Mouse (Mus musculus) stomach, embryonic 14.5 days (tissue): Measurements from ENCODE around the gene Prickle1. TPM values are rescaled to one million over a fixed set of nuclear protein-coding genes. Genes with fewer than 3 reads are reported as not detected.

Experiments
- ATAC-seq: fragments of 200-750 bp; cut with Nextera tagmentation; 2 replicates; pipeline ENCODE4 v1.8.0; 2017; ENCODE audit warnings: low read depth, moderate TSS enrichment; ENCODE audit not compliant: insufficient number of reproducible peaks, insufficient read depth, low FRiP score
- H3K27ac ChIP-seq: fragments of 300-500 bp; sonication (generic); 2 replicates; pipeline ENCODE4 v1.5.1; 2014; ENCODE audit warnings: mild to moderate bottlenecking, low read length, moderate library complexity, mixed read lengths
- H3K27me3 ChIP-seq: fragments of 300-500 bp; sonication (generic); 2 replicates; pipeline ENCODE4 v1.6.1; 2014; ENCODE audit warnings: low read length, control low read depth, mixed read lengths; ENCODE audit not compliant: control insufficient read depth, insufficient read depth
- H3K36me3 ChIP-seq: fragments of 300-500 bp; sonication (generic); 2 replicates; pipeline ENCODE4 v1.6.1; 2014; ENCODE audit warnings: mild to moderate bottlenecking, control low read depth, low read length, moderate library complexity, mixed read lengths; ENCODE audit not compliant: control insufficient read depth, insufficient read depth
- H3K4me1 ChIP-seq: fragments of 300-500 bp; sonication (generic); 2 replicates; pipeline ENCODE4 v1.6.1; 2014; ENCODE audit warnings: low read length, control low read depth, mixed read lengths; ENCODE audit not compliant: control insufficient read depth, insufficient read depth
- H3K4me2 ChIP-seq: fragments of 300-500 bp; sonication (generic); replicated peaks from 2 replicates; pipeline ENCODE4 v1.6.1; 2014; ENCODE audit warnings: low read depth, low read length, control low read depth
- H3K4me3 ChIP-seq: fragments of 300-500 bp; sonication (generic); 2 replicates; pipeline ENCODE4 v1.5.1; 2014; ENCODE audit warnings: low read depth, low read length, control low read depth
- H3K9ac ChIP-seq: fragments of 300-500 bp; sonication (generic); replicated peaks from 2 replicates; pipeline ENCODE4 v1.6.1; 2014; ENCODE audit warnings: low read depth, mild to moderate bottlenecking, control low read depth, low read length, moderate library complexity, mixed read lengths
- H3K9me3 ChIP-seq: fragments of 300-500 bp; sonication (generic); 2 replicates; pipeline ENCODE4 v1.6.1; 2016; ENCODE audit warnings: low read depth, low read length, control low read depth; ENCODE audit not compliant: control insufficient read depth
- WGBS: fragments of 180-500 bp; shearing (Covaris S2); extraction: QIAGEN DNeasy Blood & Tissue Kit; methylation state at CpG from one replicate; pipeline ENCODE4 v1.1.7; 2014; 5-methylcytosine and 5-hydroxymethylcytosine counted together
- polyA plus RNA-seq: library from polyadenylated mRNA; unstranded; fragments of >200 nt; fragmentation: Nextera tagmentation; extraction: Ambion mirVana; gene quantifications from 2 replicates; pipeline ENCODE4 v1.2.1, GENCODE M21; 2014

The Prickle1 gene
- polyA plus RNA-seq, 1 experiment from 2014 or later = 23.6 TPM

DNA sequence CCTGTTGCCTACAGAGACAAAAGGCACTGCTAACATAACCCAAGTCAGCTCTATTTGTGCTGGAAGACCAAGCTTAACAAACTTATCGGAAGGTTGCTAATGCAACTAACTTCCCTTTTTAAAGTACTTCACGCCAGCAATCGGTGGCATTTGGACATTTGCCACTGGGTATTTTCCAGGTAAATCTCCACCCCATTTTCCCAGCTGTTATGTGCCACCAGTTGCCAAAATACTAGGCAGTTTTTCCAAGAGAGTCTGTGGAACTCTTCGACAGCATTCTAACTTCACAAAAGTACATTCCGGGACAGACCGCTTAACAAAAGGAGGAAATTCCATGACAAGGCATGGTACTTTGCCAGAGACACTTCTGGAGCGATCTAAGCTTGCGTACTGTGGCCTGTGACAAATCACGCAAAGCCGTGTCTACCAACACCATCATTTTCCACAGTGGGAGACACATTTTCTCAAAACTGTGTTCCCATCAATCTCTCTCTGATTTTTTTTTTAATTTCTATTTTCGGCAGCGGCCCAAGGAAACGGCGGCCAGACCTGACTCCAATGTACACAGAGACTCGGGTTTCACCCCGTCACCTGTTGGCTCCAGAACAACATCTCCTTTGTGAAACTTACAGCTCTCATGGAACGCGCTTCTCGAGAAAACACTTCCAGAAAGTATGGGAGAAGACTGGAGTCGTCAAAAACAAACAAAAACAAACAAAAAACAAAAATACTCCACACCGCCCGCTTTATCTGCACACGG lies 77.4 kb downstream of the Prickle1 start:
- Histone ChIP-seq H3K9ac (peak overlapping the region; percentile 70; the same call in 1 of the 2 replicates), H3K9me3 (no peaks in the 10 kb centered on the region), H3K4me1 (peaks cover 23% of the 10 kb centered on the region; the same call in 1 of the 2 replicates), H3K4me3 (peak overlapping the region; percentile 78), H3K27ac (peak overlapping the region; percentile 89), H3K4me2 (peak overlapping the region; percentile 92), H3K27me3 (no peaks in the 10 kb centered on the region), H3K36me3 (no peaks in the 10 kb centered on the region)
- ATAC-seq = peak; percentile 38; the same call in 1 of the 2 replicates
- 2% methylated on average over 23 of the region's 23 CpGs for WGBS

DNA sequence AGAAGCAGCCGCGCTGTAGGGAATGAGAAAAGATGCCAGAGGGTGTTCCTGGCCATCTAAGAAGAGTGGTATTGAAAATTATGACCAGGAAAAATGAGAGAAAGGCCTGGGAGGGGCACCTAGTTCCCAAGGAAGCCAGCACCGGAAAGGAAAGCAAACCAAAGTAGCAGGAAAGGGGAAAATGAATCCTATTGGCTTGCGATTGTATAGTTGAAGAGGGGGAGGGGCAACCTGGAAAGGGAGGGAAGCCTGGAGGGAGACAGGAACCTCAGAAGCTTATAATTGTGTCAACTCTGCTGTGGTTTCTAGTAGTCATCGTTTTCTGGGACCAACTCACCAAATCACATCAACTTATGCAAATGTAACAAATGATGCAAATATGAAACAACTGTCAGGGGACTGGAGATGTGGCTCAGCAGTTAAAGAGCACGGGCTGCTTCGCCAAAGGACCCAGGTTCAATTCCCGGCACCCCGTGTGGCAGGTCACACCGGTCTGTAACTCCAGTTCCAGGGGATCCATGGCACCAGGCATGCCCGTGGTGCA lies 78.6 kb downstream of the Prickle1 start:
- H3K4me2 ChIP-seq = no peak overlapping the region
- H3K27ac ChIP-seq = no peak overlapping the region; the same call in 1 of the 2 replicates
- WGBS = 79% methylated on average over 11 of the region's 11 CpGs
- H3K9me3 ChIP-seq = no peaks in the 10 kb centered on the region
- H3K27me3 ChIP-seq = no peaks in the 10 kb centered on the region
- H3K36me3 ChIP-seq = no peaks in the 10 kb centered on the region
- no peak for ATAC-seq
- peaks cover 29% of the 10 kb centered on the region; the same call in 1 of the 2 replicates for H3K4me1 ChIP-seq
- no peak overlapping the region for H3K4me3 ChIP-seq
- H3K9ac ChIP-seq = no peak overlapping the region

GRCm38 (mm10) chr15:93515316-93515715 lies 80.4 kb downstream of the Prickle1 start:
- H3K9me3 ChIP-seq = no peaks in the 10 kb centered on the region
- no peak overlapping the region for H3K9ac ChIP-seq
- H3K4me2 ChIP-seq = no peak overlapping the region
- H3K27ac ChIP-seq = no peak overlapping the region
- H3K27me3 ChIP-seq = no peaks in the 10 kb centered on the region
- no peak overlapping the region for H3K4me3 ChIP-seq
- H3K4me1 ChIP-seq = peaks cover 25% of the 10 kb centered on the region; the same call in 1 of the 2 replicates
- 69% methylated on average over 9 of the region's 9 CpGs for WGBS
- no peak for ATAC-seq
- H3K36me3 ChIP-seq = no peaks in the 10 kb centered on the region; the same call in 1 of the 2 replicates

DNA sequence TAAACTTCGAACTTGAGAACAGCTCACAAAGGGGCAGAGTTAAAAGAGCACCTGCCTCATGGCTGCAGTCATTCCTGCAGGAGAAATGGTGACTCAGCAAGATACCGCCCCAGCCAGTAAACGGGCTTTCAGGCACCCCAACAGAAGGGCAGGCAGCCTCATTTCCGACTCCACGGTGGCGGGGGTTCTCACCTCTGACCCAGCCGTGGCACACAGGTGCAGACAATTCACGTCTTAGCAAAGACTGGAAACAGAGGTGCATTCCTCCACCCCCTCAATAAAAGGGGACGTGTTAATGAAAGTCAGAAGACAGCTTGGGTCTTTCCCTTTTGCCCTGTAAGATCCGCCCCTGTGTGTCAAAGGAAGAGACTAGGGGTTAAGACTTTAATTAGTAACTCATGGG lies 81.8 kb downstream of the Prickle1 start:
- 10% methylated on average over 10 of the region's 10 CpGs for WGBS
- Histone ChIP-seq H3K9ac (no peak overlapping the region), H3K9me3 (no peaks in the 10 kb centered on the region), H3K4me1 (peaks cover 25% of the 10 kb centered on the region; the same call in 1 of the 2 replicates), H3K4me3 (no peak overlapping the region), H3K27me3 (no peaks in the 10 kb centered on the region), H3K4me2 (0 out of 2 replicates have a peak overlapping the region, but pooled peaks have one; percentile 11), H3K36me3 (peaks cover 6% of the 10 kb centered on the region; the same call in 1 of the 2 replicates), H3K27ac (no peak overlapping the region)
- ATAC-seq = no peak

- no peak overlapping the region for H3K4me2 ChIP-seq
- no peaks in the 10 kb centered on the region for H3K27me3 ChIP-seq
- 38% methylated on average over 9 of the region's 9 CpGs for WGBS
- peaks cover 14% of the 10 kb centered on the region; the same call in 1 of the 2 replicates for H3K4me1 ChIP-seq
- H3K9ac ChIP-seq = no peak overlapping the region
- H3K27ac ChIP-seq = peak overlapping the region; percentile 33; the same call in 1 of the 2 replicates
- no peaks in the 10 kb centered on the region for H3K9me3 ChIP-seq
- H3K4me3 ChIP-seq = no peak overlapping the region
- peaks cover 11% of the 10 kb centered on the region for H3K36me3 ChIP-seq
- ATAC-seq = no peak
These were observed 83.3 kb downstream of the Prickle1 start for GRCm38 (mm10) chr15:93512437-93512836.

DNA sequence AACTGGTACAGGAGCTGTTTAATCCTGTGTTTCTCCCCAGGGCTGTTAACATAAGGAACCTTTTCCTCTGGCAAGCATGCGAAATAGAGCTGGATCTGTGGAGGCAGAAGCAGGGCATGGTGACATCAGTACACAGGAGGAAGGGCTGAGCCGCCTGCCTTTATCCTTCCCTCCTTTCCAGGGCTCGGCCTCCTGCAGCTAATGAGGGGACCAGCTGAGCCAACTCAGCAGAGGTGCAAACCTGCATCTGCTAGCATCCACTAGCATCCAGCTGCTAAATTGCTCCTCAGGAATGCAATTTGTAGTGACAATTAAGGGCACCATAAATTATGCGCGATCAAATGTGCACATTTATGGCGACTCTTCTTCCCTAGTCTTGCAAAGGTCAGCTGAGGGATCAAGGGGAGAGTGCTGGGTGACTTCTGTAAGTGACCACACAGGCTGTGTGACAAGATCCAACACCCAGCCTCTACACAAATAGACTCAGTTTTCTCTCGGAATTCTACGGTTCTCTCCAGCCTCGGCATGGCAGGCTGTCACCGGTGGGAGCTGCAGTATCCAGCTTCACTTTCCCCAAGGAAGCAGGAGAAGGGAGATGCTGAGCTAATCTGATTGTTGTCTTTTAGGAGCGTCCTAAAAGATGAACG lies 84.9 kb downstream of the Prickle1 start:
- 39% methylated on average over 12 of the region's 12 CpGs for WGBS
- ATAC-seq = no peak

GRCm38 (mm10) chr15:93504808-93505207 lies 90.9 kb downstream of the Prickle1 start:
- ATAC-seq = no peak
- Histone ChIP-seq H3K36me3 (peaks cover 65% of the 10 kb centered on the region), H3K9me3 (no peaks in the 10 kb centered on the region), H3K27me3 (no peaks in the 10 kb centered on the region), H3K4me1 (no peaks in the 10 kb centered on the region), H3K4me2 (no peak overlapping the region), H3K9ac (no peak overlapping the region), H3K27ac (no peak overlapping the region), H3K4me3 (no peak overlapping the region)
- WGBS = 89% methylated on average over 17 of the region's 17 CpGs

More for the DNA sequence above, 84.9 kb downstream of the Prickle1 start:
- Histone ChIP-seq H3K27ac (no peak overlapping the region), H3K36me3 (peaks cover 20% of the 10 kb centered on the region), H3K4me3 (no peak overlapping the region), H3K9ac (no peak overlapping the region), H3K9me3 (no peaks in the 10 kb centered on the region), H3K4me2 (no peak overlapping the region), H3K27me3 (no peaks in the 10 kb centered on the region), H3K4me1 (peaks cover 12% of the 10 kb centered on the region; the same call in 1 of the 2 replicates)

DNA sequence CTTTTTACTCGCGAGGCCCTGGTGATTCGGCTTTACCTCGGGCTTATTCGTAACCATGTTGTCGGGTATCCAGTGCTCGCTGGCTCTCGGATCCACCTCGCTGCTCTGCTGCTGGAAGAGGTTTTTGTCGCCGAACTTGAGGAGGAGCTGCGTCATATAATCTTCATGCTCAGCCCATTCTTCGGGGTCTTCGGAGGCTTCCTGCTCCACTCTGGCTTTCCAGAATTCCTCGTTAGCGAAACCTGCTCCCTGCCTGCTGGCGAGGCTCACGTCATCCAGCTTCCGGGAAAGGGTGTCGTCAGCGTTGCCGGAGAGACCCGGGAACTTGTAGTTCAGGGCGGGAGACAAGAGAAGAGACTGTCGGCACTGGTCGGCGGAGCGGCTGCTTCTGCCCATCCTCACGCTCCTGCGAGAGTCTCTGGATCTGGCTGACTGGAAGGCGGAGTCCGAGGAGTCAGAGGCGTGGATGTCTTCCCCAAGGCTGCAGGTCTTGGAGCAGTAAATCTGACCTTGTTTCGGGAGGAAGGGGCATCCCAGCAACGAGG lies 92.4 kb downstream of the Prickle1 start:
- no peak for ATAC-seq
- no peaks in the 10 kb centered on the region for H3K4me1 ChIP-seq
- no peak overlapping the region for H3K4me3 ChIP-seq
- H3K9ac ChIP-seq = no peak overlapping the region
- peaks cover 69% of the 10 kb centered on the region for H3K36me3 ChIP-seq
- WGBS = 95% methylated on average over 35 of the region's 35 CpGs
- H3K27ac ChIP-seq = no peak overlapping the region
- H3K4me2 ChIP-seq = no peak overlapping the region
- no peaks in the 10 kb centered on the region for H3K9me3 ChIP-seq
- H3K27me3 ChIP-seq = no peaks in the 10 kb centered on the region
